Mouse (Mus musculus): Measurements from ENCODE around the gene Tdrd7. TPM values are rescaled to one million over a fixed set of nuclear protein-coding genes. Genes with fewer than 3 reads are reported as not detected.

Gene Tdrd7
- polyA plus RNA-seq, 1 experiment from 2014 or later: 9.6 TPM

GRCm38 (mm10) chr4:46064263-46064662 lies 99.1 kb downstream of the Tdrd7 start:
- Histone ChIP-seq H3K27me3 (ENCODE audit: control insufficient read depth, insufficient read depth, low read length) (no peaks in the 10 kb centered on the region), H3K36me3 (ENCODE audit: control insufficient read depth, insufficient read depth, low read length) (no peaks in the 10 kb centered on the region), H3K9ac (ENCODE audit: low read length) (no peak overlapping the region), H3K4me3 (ENCODE audit: low read depth, low read length) (no peak overlapping the region), H3K4me2 (ENCODE audit: low read depth, low read length, severe bottlenecking) (no peak overlapping the region), H3K27ac (ENCODE audit: low read depth, low read length) (no peak overlapping the region), H3K9me3 (ENCODE audit: control insufficient read depth, low read length) (no peaks in the 10 kb centered on the region), H3K4me1 (replicated peaks; ENCODE audit: control insufficient read depth, insufficient read depth, low read length) (no peaks in the 10 kb centered on the region)
- WGBS: 63% methylated on average over 8 of the region's 8 CpGs
- no peak for DNase-seq (ENCODE audit: low spot score)
- ATAC-seq (replicated peaks; ENCODE audit: low FRiP score): no peak

GRCm38 (mm10) chr4:46064961-46065360 lies 99.8 kb downstream of the Tdrd7 start:
- no peak overlapping the region for H3K4me2 ChIP-seq (ENCODE audit: low read depth, low read length, severe bottlenecking)
- no peaks in the 10 kb centered on the region for H3K4me1 ChIP-seq (replicated peaks; ENCODE audit: control insufficient read depth, insufficient read depth, low read length)
- DNase-seq (ENCODE audit: low spot score) (no peak), ATAC-seq (replicated peaks; ENCODE audit: low FRiP score) (no peak)
- H3K27me3 ChIP-seq (ENCODE audit: control insufficient read depth, insufficient read depth, low read length): no peaks in the 10 kb centered on the region
- no peaks in the 10 kb centered on the region for H3K9me3 ChIP-seq (ENCODE audit: control insufficient read depth, low read length)
- no peak overlapping the region for H3K4me3 ChIP-seq (ENCODE audit: low read depth, low read length)
- no peaks in the 10 kb centered on the region for H3K36me3 ChIP-seq (ENCODE audit: control insufficient read depth, insufficient read depth, low read length)
- H3K9ac ChIP-seq (ENCODE audit: low read length): no peak overlapping the region
- no peak overlapping the region for H3K27ac ChIP-seq (ENCODE audit: low read depth, low read length)
- 75% methylated on average over 3 of the region's 3 CpGs for WGBS

- 80% methylated on average over 8 of the region's 8 CpGs for WGBS
- no peaks in the 10 kb centered on the region for H3K27me3 ChIP-seq (ENCODE audit: control insufficient read depth, insufficient read depth, low read length)
- H3K4me1 ChIP-seq (replicated peaks; ENCODE audit: control insufficient read depth, insufficient read depth, low read length): no peaks in the 10 kb centered on the region
- DNase-seq (ENCODE audit: low spot score): no peak
- no peaks in the 10 kb centered on the region for H3K9me3 ChIP-seq (ENCODE audit: control insufficient read depth, low read length)
- no peak overlapping the region for H3K9ac ChIP-seq (ENCODE audit: low read length)
- H3K36me3 ChIP-seq (ENCODE audit: control insufficient read depth, insufficient read depth, low read length): no peaks in the 10 kb centered on the region
- no peak overlapping the region for H3K4me2 ChIP-seq (ENCODE audit: low read depth, low read length, severe bottlenecking)
- no peak for ATAC-seq (replicated peaks; ENCODE audit: low FRiP score)
- no peak overlapping the region for H3K4me3 ChIP-seq (ENCODE audit: low read depth, low read length)
- no peak overlapping the region for H3K27ac ChIP-seq (ENCODE audit: low read depth, low read length)
Observed at GRCm38 (mm10) chr4:46065695-46066340, 100.7 kb downstream of the Tdrd7 start.

- 84% methylated on average over 3 of the region's 3 CpGs for WGBS
- ATAC-seq (replicated peaks; ENCODE audit: low FRiP score): no peak
Observed at GRCm38 (mm10) chr4:46068060-46068459, 102.9 kb downstream of the Tdrd7 start.

GRCm38 (mm10) chr4:46068573-46068972 lies 103.4 kb downstream of the Tdrd7 start:
- WGBS: 41% methylated on average over 1 of the region's 1 CpGs
- H3K27me3 ChIP-seq (ENCODE audit: control insufficient read depth, insufficient read depth, low read length): no peaks in the 10 kb centered on the region
- ATAC-seq (replicated peaks; ENCODE audit: low FRiP score) (no peak), DNase-seq (ENCODE audit: low spot score) (no peak)
- no peaks in the 10 kb centered on the region for H3K4me1 ChIP-seq (replicated peaks; ENCODE audit: control insufficient read depth, insufficient read depth, low read length)
- H3K4me3 ChIP-seq (ENCODE audit: low read depth, low read length): no peak overlapping the region
- no peak overlapping the region for H3K27ac ChIP-seq (ENCODE audit: low read depth, low read length)
- no peaks in the 10 kb centered on the region for H3K36me3 ChIP-seq (ENCODE audit: control insufficient read depth, insufficient read depth, low read length)
- H3K4me2 ChIP-seq (ENCODE audit: low read depth, low read length, severe bottlenecking): no peak overlapping the region
- no peaks in the 10 kb centered on the region for H3K9me3 ChIP-seq (ENCODE audit: control insufficient read depth, low read length)
- H3K9ac ChIP-seq (ENCODE audit: low read length): no peak overlapping the region

More at GRCm38 (mm10) chr4:46068060-46068459, 102.9 kb downstream of the Tdrd7 start:
- Histone ChIP-seq H3K4me1 (replicated peaks; ENCODE audit: control insufficient read depth, insufficient read depth, low read length) (no peaks in the 10 kb centered on the region), H3K36me3 (ENCODE audit: control insufficient read depth, insufficient read depth, low read length) (no peaks in the 10 kb centered on the region), H3K27ac (ENCODE audit: low read depth, low read length) (no peak overlapping the region), H3K9me3 (ENCODE audit: control insufficient read depth, low read length) (no peaks in the 10 kb centered on the region), H3K4me2 (ENCODE audit: low read depth, low read length, severe bottlenecking) (no peak overlapping the region), H3K4me3 (ENCODE audit: low read depth, low read length) (no peak overlapping the region), H3K27me3 (ENCODE audit: control insufficient read depth, insufficient read depth, low read length) (no peaks in the 10 kb centered on the region), H3K9ac (ENCODE audit: low read length) (no peak overlapping the region)
- no peak for DNase-seq (ENCODE audit: low spot score)

- ATAC-seq (replicated peaks; ENCODE audit: low FRiP score): no peak
- H3K9ac ChIP-seq (ENCODE audit: low read length): no peak overlapping the region
- DNase-seq (ENCODE audit: low spot score): no peak
Observed at GRCm38 (mm10) chr4:46069851-46070482, 104.8 kb downstream of the Tdrd7 start.

GRCm38 (mm10) chr4:46072631-46073030 lies 107.5 kb downstream of the Tdrd7 start:
- Histone ChIP-seq H3K4me1 (replicated peaks; ENCODE audit: control insufficient read depth, insufficient read depth, low read length) (no peaks in the 10 kb centered on the region), H3K27me3 (ENCODE audit: control insufficient read depth, insufficient read depth, low read length) (no peaks in the 10 kb centered on the region), H3K27ac (ENCODE audit: low read depth, low read length) (no peak overlapping the region), H3K36me3 (ENCODE audit: control insufficient read depth, insufficient read depth, low read length) (no peaks in the 10 kb centered on the region), H3K9ac (ENCODE audit: low read length) (no peak overlapping the region), H3K4me2 (ENCODE audit: low read depth, low read length, severe bottlenecking) (no peak overlapping the region), H3K9me3 (ENCODE audit: control insufficient read depth, low read length) (no peaks in the 10 kb centered on the region), H3K4me3 (ENCODE audit: low read depth, low read length) (no peak overlapping the region)
- WGBS: 87% methylated on average over 6 of the region's 6 CpGs
- no peak for ATAC-seq (replicated peaks; ENCODE audit: low FRiP score)
- no peak for DNase-seq (ENCODE audit: low spot score)

More at GRCm38 (mm10) chr4:46069851-46070482, 104.8 kb downstream of the Tdrd7 start:
- Histone ChIP-seq H3K4me1 (replicated peaks; ENCODE audit: control insufficient read depth, insufficient read depth, low read length) (no peaks in the 10 kb centered on the region), H3K9me3 (ENCODE audit: control insufficient read depth, low read length) (no peaks in the 10 kb centered on the region), H3K4me3 (ENCODE audit: low read depth, low read length) (no peak overlapping the region), H3K27ac (ENCODE audit: low read depth, low read length) (no peak overlapping the region), H3K4me2 (ENCODE audit: low read depth, low read length, severe bottlenecking) (no peak overlapping the region), H3K36me3 (ENCODE audit: control insufficient read depth, insufficient read depth, low read length) (no peaks in the 10 kb centered on the region), H3K27me3 (ENCODE audit: control insufficient read depth, insufficient read depth, low read length) (no peaks in the 10 kb centered on the region)
- whole genome bisulfite sequencing: 74% methylated on average over 6 of the region's 6 CpGs

- H3K4me1 ChIP-seq (replicated peaks; ENCODE audit: control insufficient read depth, insufficient read depth, low read length): no peaks in the 10 kb centered on the region
- no peak overlapping the region for H3K9ac ChIP-seq (ENCODE audit: low read length)
- H3K27me3 ChIP-seq (ENCODE audit: control insufficient read depth, insufficient read depth, low read length): no peaks in the 10 kb centered on the region
- H3K36me3 ChIP-seq (ENCODE audit: control insufficient read depth, insufficient read depth, low read length): no peaks in the 10 kb centered on the region
- H3K4me3 ChIP-seq (ENCODE audit: low read depth, low read length): no peak overlapping the region
- H3K4me2 ChIP-seq (ENCODE audit: low read depth, low read length, severe bottlenecking): no peak overlapping the region
- no peak for DNase-seq (ENCODE audit: low spot score)
- ATAC-seq (replicated peaks; ENCODE audit: low FRiP score): no peak
- 84% methylated on average over 4 of the region's 4 CpGs for WGBS
- no peaks in the 10 kb centered on the region for H3K9me3 ChIP-seq (ENCODE audit: control insufficient read depth, low read length)
- H3K27ac ChIP-seq (ENCODE audit: low read depth, low read length): no peak overlapping the region
Observed at GRCm38 (mm10) chr4:46073736-46074135, 108.6 kb downstream of the Tdrd7 start.

- no peaks in the 10 kb centered on the region for H3K36me3 ChIP-seq (ENCODE audit: control insufficient read depth, insufficient read depth, low read length)
- DNase-seq (ENCODE audit: low spot score) (no peak), ATAC-seq (replicated peaks; ENCODE audit: low FRiP score) (no peak)
- H3K27ac ChIP-seq (ENCODE audit: low read depth, low read length): no peak overlapping the region
- H3K9ac ChIP-seq (ENCODE audit: low read length): no peak overlapping the region
- WGBS: 87% methylated on average over 3 of the region's 3 CpGs
- H3K4me1 ChIP-seq (replicated peaks; ENCODE audit: control insufficient read depth, insufficient read depth, low read length): no peaks in the 10 kb centered on the region
- H3K27me3 ChIP-seq (ENCODE audit: control insufficient read depth, insufficient read depth, low read length): no peaks in the 10 kb centered on the region
- H3K4me2 ChIP-seq (ENCODE audit: low read depth, low read length, severe bottlenecking): no peak overlapping the region
- H3K4me3 ChIP-seq (ENCODE audit: low read depth, low read length): no peak overlapping the region
- no peaks in the 10 kb centered on the region for H3K9me3 ChIP-seq (ENCODE audit: control insufficient read depth, low read length)
Observed at GRCm38 (mm10) chr4:46075664-46076063, 110.5 kb downstream of the Tdrd7 start.

All from forebrain, embryonic 11.5 days (tissue).